Mouse (Mus musculus) CH12.LX (cell line): ENCODE data around the gene Mettl16. TPM values are rescaled to one million over a fixed set of nuclear protein-coding genes. Genes with fewer than 3 reads are reported as not detected.
A peak's percentile ranks its signal among the peaks of the same experiment; 100 is the strongest.

Experiments used
- DNase-seq: peaks from one replicate; pipeline ENCODE4 v3.0.0-alpha.2; 2013; ENCODE audit errors: extremely low read depth
- H3K27ac ChIP-seq: 2 replicates; pipeline ENCODE4 v1.5.1; 2012; ENCODE audit warnings: low read depth, mild to moderate bottlenecking, control low read depth, moderate library complexity; ENCODE audit not compliant: insufficient read depth
- H3K27me3 ChIP-seq: replicated peaks from 2 replicates; pipeline ENCODE3; 2012; ENCODE audit warnings: inconsistent platforms
- H3K36me3 ChIP-seq, 2 experiments: replicated peaks in 1 of 2; 2 replicates each; pipeline versions ENCODE3 to v1.6.1; 2012; ENCODE audit warnings: inconsistent platforms in 1 of 2, low read length in 1 of 2, mild to moderate bottlenecking in 1 of 2, mixed read lengths in 1 of 2, moderate library complexity in 1 of 2; ENCODE audit not compliant: control insufficient read depth in 1 of 2, insufficient read depth in 1 of 2
- H3K4me1 ChIP-seq, 2 experiments: 2 replicates each; pipeline ENCODE4 v1.6.1; 2012; ENCODE audit warnings: inconsistent platforms in 1 of 2, moderate library complexity in 1 of 2; ENCODE audit not compliant: insufficient read depth in 2 of 2, control insufficient read depth in 1 of 2
- H3K4me2 ChIP-seq: 2 replicates; pipeline ENCODE4 v1.6.1; 2012; ENCODE audit warnings: low read depth, mild to moderate bottlenecking, control low read depth; ENCODE audit not compliant: poor library complexity, insufficient read depth, severe bottlenecking
- H3K4me3 ChIP-seq, 3 experiments: fragments of 150-350 bp in 1 of 3; sonication (generic) in 1 of 3; replicated peaks in 1 of 3; 2 replicates each; pipeline versions ENCODE3 to v1.5.1; 2011 to 2012; ENCODE audit warnings: low read depth in 2 of 3, low read length in 2 of 3, mild to moderate bottlenecking in 2 of 3, moderate library complexity in 2 of 3, control low read depth in 1 of 3, improper control_type of control experiment in 1 of 3, inconsistent platforms in 1 of 3, mixed read lengths in 1 of 3; ENCODE audit not compliant: poor library complexity in 1 of 3
- H3K79me2 ChIP-seq: replicated peaks from 2 replicates; pipeline ENCODE4 v1.6.1; 2012; ENCODE audit warnings: mild to moderate bottlenecking, moderate library complexity; ENCODE audit not compliant: control insufficient read depth, poor library complexity, insufficient read depth, severe bottlenecking; ENCODE audit errors: extremely low read depth
- H3K9ac ChIP-seq: 2 replicates; pipeline ENCODE4 v1.6.1; 2012; ENCODE audit warnings: low read depth, mild to moderate bottlenecking, control low read depth, moderate library complexity; ENCODE audit not compliant: insufficient read depth
- H3K9me3 ChIP-seq: replicated peaks from 2 replicates; pipeline ENCODE3; 2012; ENCODE audit warnings: low read length, inconsistent platforms, mixed read lengths
- BHLHE40 ChIP-seq: IDR thresholded peaks from 2 replicates; pipeline ENCODE4 v1.6.1; 2011; ENCODE audit warnings: mild to moderate bottlenecking, low read depth, low read length, improper control_type of control experiment
- CHD1 ChIP-seq: IDR thresholded peaks from 2 replicates; pipeline ENCODE4 v1.6.1; 2012; ENCODE audit warnings: low read depth, low read length, improper control_type of control experiment, inconsistent platforms
- CHD2 ChIP-seq: IDR thresholded peaks from 2 replicates; pipeline ENCODE4 v1.6.1; 2011; ENCODE audit warnings: low read length, improper control_type of control experiment
- CTCF ChIP-seq, 2 experiments: IDR thresholded peaks in 1 of 2; conservative IDR thresholded peaks in 1 of 2; 2 replicates each; pipeline ENCODE4 v1.5.1; 2011 to 2012; ENCODE audit warnings: low read depth in 2 of 2, low read length in 2 of 2, improper control_type of control experiment in 1 of 2, inconsistent platforms in 1 of 2, mild to moderate bottlenecking in 1 of 2, moderate library complexity in 1 of 2
- E2F4 ChIP-seq: IDR thresholded peaks from 2 replicates; pipeline ENCODE4 v1.6.1; 2011; ENCODE audit warnings: low read depth, low read length, improper control_type of control experiment; ENCODE audit not compliant: insufficient replicate concordance
- ELF1 ChIP-seq: IDR thresholded peaks from 2 replicates; pipeline ENCODE4 v1.6.1; 2014; ENCODE audit warnings: low read depth, mild to moderate bottlenecking, inconsistent platforms, low read length, improper control_type of control experiment
- ETS1 ChIP-seq: conservative IDR thresholded peaks from 2 replicates; pipeline ENCODE4 v1.6.1; 2012; ENCODE audit warnings: low read depth, mild to moderate bottlenecking, inconsistent platforms, low read length, improper control_type of control experiment, moderate library complexity
- GABPA ChIP-seq: IDR thresholded peaks from 2 replicates; pipeline ENCODE4 v1.6.1; 2012; ENCODE audit warnings: low read depth, low read length, improper control_type of control experiment, inconsistent platforms; ENCODE audit not compliant: insufficient replicate concordance
- HCFC1 ChIP-seq: IDR thresholded peaks from 2 replicates; pipeline ENCODE4 v1.6.1; 2012; ENCODE audit warnings: low read depth, mild to moderate bottlenecking, inconsistent platforms, low read length, improper control_type of control experiment
- MAFK ChIP-seq: IDR thresholded peaks from 2 replicates; pipeline ENCODE4 v1.6.1; 2011; ENCODE audit warnings: low read length, improper control_type of control experiment; ENCODE audit not compliant: insufficient replicate concordance
- MAX ChIP-seq: IDR thresholded peaks from 2 replicates; pipeline ENCODE4 v1.6.1; 2011; ENCODE audit warnings: low read length, improper control_type of control experiment
- MAZ ChIP-seq: IDR thresholded peaks from 2 replicates; pipeline ENCODE4 v1.6.1; 2012; ENCODE audit warnings: low read depth, mild to moderate bottlenecking, inconsistent platforms, low read length, improper control_type of control experiment, moderate library complexity
- MEF2A ChIP-seq: IDR thresholded peaks from 2 replicates; pipeline ENCODE4 v1.6.1; 2014; ENCODE audit warnings: low read depth, mild to moderate bottlenecking, inconsistent platforms, low read length, improper control_type of control experiment, borderline replicate concordance
- MXI1 ChIP-seq: IDR thresholded peaks from 2 replicates; pipeline ENCODE4 v1.6.1; 2011; ENCODE audit warnings: mild to moderate bottlenecking, low read depth, low read length, improper control_type of control experiment
- PAX5 ChIP-seq: IDR thresholded peaks from 2 replicates; pipeline ENCODE4 v1.6.1; 2012; ENCODE audit warnings: low read length, inconsistent platforms, mixed read lengths
- POLR2A ChIP-seq: IDR thresholded peaks from 2 replicates; pipeline ENCODE4 v1.6.1; 2011; ENCODE audit warnings: low read depth, mild to moderate bottlenecking, improper control_type of control experiment, low read length
- RAD21 ChIP-seq: IDR thresholded peaks from 2 replicates; pipeline ENCODE4 v1.6.1; 2011; ENCODE audit warnings: low read depth, mild to moderate bottlenecking, low read length, improper control_type of control experiment, moderate library complexity
- RCOR1 ChIP-seq: conservative IDR thresholded peaks from 2 replicates; pipeline ENCODE4 v1.6.1; 2012; ENCODE audit warnings: low read depth, mild to moderate bottlenecking, inconsistent platforms, low read length, improper control_type of control experiment
- SMC3 ChIP-seq: IDR thresholded peaks from 2 replicates; pipeline ENCODE4 v1.6.1; 2011; ENCODE audit warnings: low read depth, low read length, improper control_type of control experiment
- USF1 ChIP-seq: IDR thresholded peaks from 2 replicates; pipeline ENCODE4 v1.6.1; 2014; ENCODE audit warnings: low read depth, mild to moderate bottlenecking, inconsistent platforms, low read length, improper control_type of control experiment
- dilution Hi-C: fragments of 300-500 bp; cut with MboI; formaldehyde crosslinking; loops from 2 replicates; pipeline ENCODE4 v1.14.3; 2020; ENCODE audit warnings: low sequenced_read_pairs; ENCODE audit not compliant: extremely low pct_unique_long_range_greater_than_20kb, extremely low pct_ligation_motif_present
- in situ Hi-C: fragments of 300-500 bp; cut with MboI; formaldehyde crosslinking; loops from 3 replicates; pipeline ENCODE4 v1.14.3; 2019; ENCODE audit warnings: low sequenced_read_pairs, low pct_ligation_motif_present, low pct_unique_long_range_greater_than_20kb, mixed read lengths
- polyA plus RNA-seq: library from polyadenylated mRNA; unstranded; fragments of >175 nt; gene quantifications from 2 replicates; pipeline ENCODE4 v1.2.1, GENCODE M21; 2012; ENCODE audit warnings: low read depth; ENCODE audit not compliant: insufficient read length
- total RNA-seq, 2 experiments: library from RNA; depleted of rRNA; stranded (reverse); fragments of 300-350 nt in 1 of 2; fragments of >200 nt in 1 of 2; gene quantifications; 2 replicates each; pipeline ENCODE4 v1.2.3; 2012 to 2014

The Mettl16 gene
- total and polyA plus RNA-seq, 3 experiments, result 79.3 to 119 (median 80.0) TPM

GRCm38 (mm10) chr11:74843435-74843714 lies 72.7 kb downstream of the Mettl16 start:
- TF ChIP-seq MEF2A (no peak), PAX5 (no peak), HCFC1 (no peak), MXI1 (no peak)
- in situ Hi-C loops (loop anchor here (25.0 kb wide), 1 partner anchor 456 kb away; no protein-coding TSS in a partner anchor), dilution Hi-C loops (no loop called here)
- DNase-seq, result no peak
- no peak overlapping the region for H3K4me3 ChIP-seq
- H3K27me3 ChIP-seq, result no peaks in the 10 kb centered on the region
- H3K4me1 ChIP-seq, result peaks cover 16 to 38% of the 10 kb centered on the region in 2 experiments
- peaks cover 7% of the 10 kb centered on the region for H3K9me3 ChIP-seq
- H3K9ac ChIP-seq, result no peak overlapping the region
- H3K36me3 ChIP-seq, result peaks cover 33 to 70% of the 10 kb centered on the region in 2 experiments
- H3K79me2 ChIP-seq, result no peaks in the 10 kb centered on the region
- no peak overlapping the region for H3K27ac ChIP-seq
- H3K4me2 ChIP-seq, result no peak overlapping the region

GRCm38 (mm10) chr11:74843761-74844160 lies 73.1 kb downstream of the Mettl16 start:
- no peak overlapping the region for H3K4me3 ChIP-seq
- no peak overlapping the region for H3K4me2 ChIP-seq
- peaks cover 16 to 42% of the 10 kb centered on the region in 2 experiments for H3K4me1 ChIP-seq
- H3K9me3 ChIP-seq, result peaks cover 7% of the 10 kb centered on the region
- no peak for DNase-seq
- no peaks in the 10 kb centered on the region for H3K27me3 ChIP-seq
- no peak overlapping the region for H3K9ac ChIP-seq
- H3K79me2 ChIP-seq, result no peaks in the 10 kb centered on the region
- TF ChIP-seq CHD1, result no peak
- no peak for TF ChIP-seq SMC3
- TF ChIP-seq ETS1, result no peak
- TF ChIP-seq MAZ, result no peak
- TF ChIP-seq MAFK, result no peak
- TF ChIP-seq ELF1, result no peak
- TF ChIP-seq GABPA, result no peak
- TF ChIP-seq E2F4, result no peak
- dilution Hi-C loops (no loop called here), in situ Hi-C loops (loop anchor here (25.0 kb wide), 1 partner anchor 456 kb away; no protein-coding TSS in a partner anchor)
- peaks cover 33 to 70% of the 10 kb centered on the region in 2 experiments for H3K36me3 ChIP-seq
- H3K27ac ChIP-seq, result no peak overlapping the region

GRCm38 (mm10) chr11:74845784-74846183 lies 75.2 kb downstream of the Mettl16 start:
- Histone ChIP-seq H3K27ac (no peak overlapping the region), H3K4me1 (peaks cover under 1 to 23% of the 10 kb centered on the region in 2 experiments; a peak in 3 of 4 replicates), H3K4me3 (no peak overlapping the region), H3K79me2 (no peaks in the 10 kb centered on the region), H3K9me3 (peaks cover 7% of the 10 kb centered on the region), H3K9ac (no peak overlapping the region), H3K4me2 (no peak overlapping the region), H3K36me3 (peaks cover 25 to 69% of the 10 kb centered on the region in 2 experiments), H3K27me3 (no peaks in the 10 kb centered on the region)
- no peak for DNase-seq
- no peak for TF ChIP-seq USF1
- TF ChIP-seq CTCF (conservative IDR thresholded peaks at IDR 0.05 in 1 of 2, IDR thresholded peaks at IDR 0.05 in 1 of 2; ENCODE audit: low read depth in 2 of 2, low read length in 2 of 2), result peak in 1 of 2 experiments; percentile 62; a peak in 3 of 4 replicates
- no peak for TF ChIP-seq MAX
- no peak for TF ChIP-seq HCFC1
- TF ChIP-seq BHLHE40, result 0 out of 2 replicates have a peak, but pooled peaks have one; percentile 21
- no peak for TF ChIP-seq CHD2
- TF ChIP-seq ETS1, result no peak
- no peak for TF ChIP-seq RCOR1
- TF ChIP-seq SMC3, result peak; percentile 46
- peak; percentile 62 for TF ChIP-seq RAD21
- no peak for TF ChIP-seq POLR2A
- TF ChIP-seq ELF1, result no peak
- dilution Hi-C loops (no loop called here), in situ Hi-C loops (loop anchor here (5.0 to 25.0 kb wide), 2 partner anchors 33 to 458 kb away; no protein-coding TSS in a partner anchor)
